Mouse (Mus musculus) stomach, embryonic 15.5 days (tissue): ENCODE data around the gene Ksr1. TPM values are rescaled to one million over a fixed set of nuclear protein-coding genes. Genes with fewer than 3 reads are reported as not detected.

Source experiments
- ATAC-seq: fragments of 200-750 bp; cut with Nextera tagmentation; 2 replicates; pipeline ENCODE4 v1.8.0; 2017; ENCODE audit warnings: low read depth, moderate number of reproducible peaks, moderate TSS enrichment; ENCODE audit not compliant: insufficient read depth, low FRiP score
- H3K27ac ChIP-seq: fragments of 300-500 bp; sonication (generic); 2 replicates; pipeline ENCODE4 v1.5.1; 2015; ENCODE audit warnings: mild to moderate bottlenecking, inconsistent platforms
- H3K27me3 ChIP-seq: fragments of 300-500 bp; sonication (generic); replicated peaks from 2 replicates; pipeline ENCODE4 v1.6.1; 2015; ENCODE audit warnings: inconsistent platforms
- H3K36me3 ChIP-seq: fragments of 300-500 bp; sonication (generic); 2 replicates; pipeline ENCODE4 v1.6.1; 2015; ENCODE audit warnings: inconsistent platforms
- H3K4me1 ChIP-seq: fragments of 300-500 bp; sonication (generic); 2 replicates; pipeline ENCODE4 v1.6.1; 2015; ENCODE audit warnings: inconsistent platforms
- H3K4me2 ChIP-seq: fragments of 300-500 bp; sonication (generic); 2 replicates; pipeline ENCODE4 v1.6.1; 2015; ENCODE audit warnings: mild to moderate bottlenecking, inconsistent platforms
- H3K4me3 ChIP-seq: fragments of 300-500 bp; sonication (generic); replicated peaks from 2 replicates; pipeline ENCODE4 v1.5.1; 2015; ENCODE audit warnings: inconsistent platforms
- H3K9ac ChIP-seq: fragments of 300-500 bp; sonication (generic); 2 replicates; pipeline ENCODE4 v1.6.1; 2015; ENCODE audit warnings: inconsistent platforms
- H3K9me3 ChIP-seq: fragments of 300-500 bp; sonication (generic); 2 replicates; pipeline ENCODE4 v1.6.1; 2016; ENCODE audit warnings: inconsistent platforms
- WGBS: fragments of 180-500 bp; shearing (Covaris S2); methylation state at CpG from one replicate; pipeline ENCODE4 v1.1.7; 2015; 5-methylcytosine and 5-hydroxymethylcytosine counted together
- polyA plus RNA-seq: library from polyadenylated mRNA; unstranded; fragments of >200 nt; fragmentation: Nextera tagmentation; extraction: Ambion mirVana; gene quantifications from 2 replicates; pipeline ENCODE4 v1.2.1, GENCODE M21; 2015

The Ksr1 gene
- polyA plus RNA-seq, 1 experiment from 2014 or later, result 2.8 TPM

DNA sequence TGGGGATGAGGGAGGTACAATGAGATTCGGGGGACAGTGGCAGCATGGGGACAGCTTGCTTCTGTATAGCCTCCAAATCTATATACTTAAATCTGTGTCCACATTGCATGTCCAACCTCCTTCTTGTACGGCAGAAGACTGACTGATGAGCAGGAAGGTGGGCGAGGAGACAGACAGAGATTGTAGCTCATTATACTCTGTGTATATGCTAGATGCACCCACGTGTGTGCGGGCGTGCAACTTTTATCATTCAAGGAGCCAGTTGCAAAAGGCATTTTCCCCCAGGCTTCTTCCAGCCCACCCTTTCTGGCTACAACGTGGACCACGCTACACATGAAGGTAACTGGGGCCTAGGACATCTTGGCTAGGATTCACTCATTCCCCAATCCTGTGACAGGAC, 74.1 kb downstream of the Ksr1 start:
- WGBS, result 85% methylated on average over 8 of the region's 8 CpGs

GRCm38 (mm10) chr11:79071082-79071972, 74.9 kb downstream of the Ksr1 start:
- Histone ChIP-seq H3K36me3 (no peaks in the 10 kb centered on the region), H3K4me1 (peaks cover 11% of the 10 kb centered on the region; the same call in 1 of the 2 replicates), H3K27me3 (no peaks in the 10 kb centered on the region), H3K4me2 (no peak overlapping the region), H3K27ac (no peak overlapping the region), H3K9me3 (no peaks in the 10 kb centered on the region), H3K9ac (no peak overlapping the region), H3K4me3 (no peak overlapping the region)
- 81% methylated on average over 7 of the region's 7 CpGs for WGBS
- ATAC-seq, result peak; percentile 89

More for the DNA sequence above, 74.1 kb downstream of the Ksr1 start:
- Histone ChIP-seq H3K4me1 (peaks cover 11% of the 10 kb centered on the region; the same call in 1 of the 2 replicates), H3K27ac (no peak overlapping the region), H3K9me3 (no peaks in the 10 kb centered on the region), H3K4me2 (no peak overlapping the region), H3K4me3 (no peak overlapping the region), H3K36me3 (no peaks in the 10 kb centered on the region), H3K9ac (no peak overlapping the region), H3K27me3 (no peaks in the 10 kb centered on the region)
- ATAC-seq, result no peak

DNA sequence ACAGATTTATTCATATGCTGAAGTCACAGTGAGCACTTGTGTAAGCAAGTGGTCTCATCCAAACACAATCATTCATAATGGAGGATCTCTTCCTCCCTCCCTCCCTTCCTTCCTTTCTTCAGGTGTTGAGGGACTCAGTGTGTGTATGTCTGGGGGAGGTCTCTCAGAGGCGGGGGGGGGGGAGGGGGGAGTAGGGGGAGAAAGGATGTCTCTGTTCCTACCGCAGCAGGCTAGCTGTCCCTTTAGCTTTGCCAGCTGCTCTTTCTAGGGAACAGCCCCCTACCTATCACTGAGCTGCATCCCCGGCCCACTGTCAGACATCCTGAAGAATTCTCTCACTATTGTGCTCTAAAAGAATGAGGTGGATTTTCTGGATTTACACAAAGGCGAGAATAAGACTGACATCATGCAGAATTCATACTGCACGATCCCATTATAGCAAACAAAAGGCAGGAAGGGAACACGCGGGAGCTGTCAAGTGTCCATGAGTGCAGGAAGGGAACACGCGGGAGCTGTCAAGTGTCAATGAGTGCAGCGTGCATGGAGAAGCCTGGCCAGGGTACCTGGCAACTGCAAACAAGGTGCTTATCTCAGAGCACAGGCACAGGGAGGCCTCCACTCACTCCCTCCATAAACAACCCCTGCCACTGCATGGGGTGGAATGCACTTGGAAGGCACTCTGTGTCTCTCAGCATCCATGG, 76.6 kb downstream of the Ksr1 start:
- WGBS, result 34% methylated on average over 9 of the region's 10 CpGs
- no peak overlapping the region for H3K9ac ChIP-seq

GRCm38 (mm10) chr11:79067172-79067571, 79.0 kb downstream of the Ksr1 start:
- no peak overlapping the region for H3K4me2 ChIP-seq
- H3K4me1 ChIP-seq, result peaks cover 18% of the 10 kb centered on the region
- H3K36me3 ChIP-seq, result no peaks in the 10 kb centered on the region
- ATAC-seq, result peak; percentile 68; the same call in 1 of the 2 replicates
- no peak overlapping the region for H3K9ac ChIP-seq
- no peaks in the 10 kb centered on the region for H3K9me3 ChIP-seq
- H3K4me3 ChIP-seq, result no peak overlapping the region
- H3K27me3 ChIP-seq, result no peaks in the 10 kb centered on the region
- no peak overlapping the region for H3K27ac ChIP-seq
- 87% methylated on average over 4 of the region's 4 CpGs for WGBS

More for the DNA sequence above, 76.6 kb downstream of the Ksr1 start:
- H3K36me3 ChIP-seq, result no peaks in the 10 kb centered on the region
- H3K4me2 ChIP-seq, result no peak overlapping the region
- peaks cover 18% of the 10 kb centered on the region for H3K4me1 ChIP-seq
- no peaks in the 10 kb centered on the region for H3K9me3 ChIP-seq
- ATAC-seq, result peak; percentile 65
- no peaks in the 10 kb centered on the region for H3K27me3 ChIP-seq
- no peak overlapping the region for H3K4me3 ChIP-seq
- 0 out of 2 replicates have a peak overlapping the region, but pooled peaks have one; percentile 1 for H3K27ac ChIP-seq

DNA sequence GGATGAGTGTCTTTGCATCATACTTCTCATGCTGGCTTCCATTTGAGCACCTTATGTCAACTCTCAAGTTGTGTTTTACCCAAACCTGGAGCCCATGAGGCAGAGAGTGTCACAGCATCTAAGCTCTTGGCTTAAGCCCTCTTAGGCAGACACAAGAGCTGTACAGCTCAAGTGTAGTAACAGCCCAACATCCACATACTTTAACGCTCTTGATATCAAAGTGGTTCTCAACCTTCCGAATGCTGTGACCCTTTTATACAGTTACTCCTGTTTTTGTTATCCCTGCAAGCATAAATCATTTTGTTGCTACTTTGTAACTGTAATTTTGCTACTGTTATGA, 80.0 kb downstream of the Ksr1 start:
- Histone ChIP-seq H3K36me3 (no peaks in the 10 kb centered on the region), H3K27me3 (no peaks in the 10 kb centered on the region), H3K4me2 (no peak overlapping the region), H3K9ac (no peak overlapping the region), H3K4me3 (no peak overlapping the region), H3K9me3 (no peaks in the 10 kb centered on the region), H3K4me1 (peaks cover 18% of the 10 kb centered on the region), H3K27ac (peak overlapping the region; percentile 79)
- ATAC-seq, result no peak
- WGBS, result 87% methylated on average over 2 of the region's 2 CpGs

- peak overlapping the region; percentile 79 for H3K27ac ChIP-seq
- ATAC-seq, result no peak
- H3K9ac ChIP-seq, result no peak overlapping the region
These were observed 80.6 kb downstream of the Ksr1 start for GRCm38 (mm10) chr11:79065463-79066190.

GRCm38 (mm10) chr11:79064311-79064710, 81.9 kb downstream of the Ksr1 start:
- 71% methylated on average over 8 of the region's 8 CpGs for WGBS
- no peak overlapping the region for H3K4me2 ChIP-seq
- no peak overlapping the region for H3K4me3 ChIP-seq
- no peak overlapping the region for H3K27ac ChIP-seq
- no peaks in the 10 kb centered on the region for H3K36me3 ChIP-seq
- no peaks in the 10 kb centered on the region for H3K27me3 ChIP-seq
- H3K9me3 ChIP-seq, result no peaks in the 10 kb centered on the region
- peaks cover 10% of the 10 kb centered on the region for H3K4me1 ChIP-seq
- no peak overlapping the region for H3K9ac ChIP-seq
- ATAC-seq, result no peak

More at GRCm38 (mm10) chr11:79065463-79066190, 80.6 kb downstream of the Ksr1 start:
- Histone ChIP-seq H3K4me1 (peaks cover 18% of the 10 kb centered on the region), H3K9me3 (no peaks in the 10 kb centered on the region), H3K27me3 (no peaks in the 10 kb centered on the region), H3K4me3 (no peak overlapping the region), H3K4me2 (no peak overlapping the region), H3K36me3 (no peaks in the 10 kb centered on the region)
- WGBS, result 57% methylated on average over 11 of the region's 11 CpGs

GRCm38 (mm10) chr11:79063616-79064015, 82.6 kb downstream of the Ksr1 start:
- Histone ChIP-seq H3K27me3 (no peaks in the 10 kb centered on the region), H3K4me1 (peaks cover 10% of the 10 kb centered on the region), H3K4me2 (no peak overlapping the region), H3K9me3 (no peaks in the 10 kb centered on the region), H3K4me3 (no peak overlapping the region), H3K27ac (no peak overlapping the region), H3K9ac (no peak overlapping the region), H3K36me3 (no peaks in the 10 kb centered on the region)
- ATAC-seq, result no peak
- 69% methylated on average over 7 of the region's 7 CpGs for WGBS

GRCm38 (mm10) chr11:79062897-79063296, 83.3 kb downstream of the Ksr1 start:
- Histone ChIP-seq H3K9me3 (no peaks in the 10 kb centered on the region), H3K27me3 (no peaks in the 10 kb centered on the region), H3K4me3 (no peak overlapping the region), H3K36me3 (no peaks in the 10 kb centered on the region), H3K4me1 (peaks cover 10% of the 10 kb centered on the region), H3K27ac (no peak overlapping the region), H3K4me2 (no peak overlapping the region), H3K9ac (no peak overlapping the region)
- 90% methylated on average over 5 of the region's 5 CpGs for WGBS
- ATAC-seq, result no peak

DNA sequence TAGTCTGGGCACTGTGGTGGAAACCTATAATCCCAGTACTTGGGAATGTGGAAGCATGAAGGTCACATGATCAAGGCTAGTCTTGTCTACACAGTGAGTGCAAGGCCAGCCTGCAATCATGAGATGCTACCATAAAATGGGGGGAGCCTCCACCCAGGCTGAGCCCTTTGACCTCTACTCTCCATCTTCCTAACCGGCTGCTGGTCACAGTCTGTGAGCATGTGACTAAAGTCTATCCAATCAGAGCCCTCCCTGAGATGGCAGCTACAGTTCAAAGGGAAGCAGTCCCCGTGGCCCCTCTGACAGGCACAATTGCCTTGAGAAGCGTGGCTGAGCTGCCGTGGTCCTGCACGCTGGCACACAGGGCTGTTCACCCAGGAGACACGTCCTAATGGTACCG, 84.4 kb downstream of the Ksr1 start:
- H3K27me3 ChIP-seq, result no peaks in the 10 kb centered on the region
- no peaks in the 10 kb centered on the region for H3K9me3 ChIP-seq
- H3K4me2 ChIP-seq, result no peak overlapping the region
- no peak overlapping the region for H3K9ac ChIP-seq
- no peak overlapping the region for H3K27ac ChIP-seq
- H3K4me3 ChIP-seq, result no peak overlapping the region
- ATAC-seq, result no peak
- H3K4me1 ChIP-seq, result peaks cover 10% of the 10 kb centered on the region
- 67% methylated on average over 7 of the region's 7 CpGs for WGBS
- H3K36me3 ChIP-seq, result no peaks in the 10 kb centered on the region

GRCm38 (mm10) chr11:79059850-79060249, 86.4 kb downstream of the Ksr1 start:
- no peaks in the 10 kb centered on the region for H3K9me3 ChIP-seq
- H3K27me3 ChIP-seq, result no peaks in the 10 kb centered on the region
- no peaks in the 10 kb centered on the region for H3K36me3 ChIP-seq
- ATAC-seq, result no peak
- H3K4me1 ChIP-seq, result peaks cover 7% of the 10 kb centered on the region; the same call in 1 of the 2 replicates
- H3K9ac ChIP-seq, result no peak overlapping the region
- 64% methylated on average over 5 of the region's 5 CpGs for WGBS
- no peak overlapping the region for H3K4me2 ChIP-seq
- no peak overlapping the region for H3K27ac ChIP-seq
- H3K4me3 ChIP-seq, result no peak overlapping the region
